Mouse (Mus musculus) gastrocnemius, postnatal 36 days (tissue): Measurements from ENCODE around the gene Lrriq4. TPM values are rescaled to one million over a fixed set of nuclear protein-coding genes. Genes with fewer than 3 reads are reported as not detected.
A peak's percentile ranks its signal among the peaks of the same experiment; 100 is the strongest.
"Not testable (repeated sequence)": the region's sequence is repeated elsewhere in the genome, so short reads cannot be mapped to it uniquely, and the experiment has no call there.

Experiments
- DNase-seq, 2 experiments: peaks; one replicate each; pipeline ENCODE4 v3.0.0; 2022
- intact Hi-C: fragments of 180-260 bp; cut with DNase I; formaldehyde crosslinking; loops from one replicate; pipeline ENCODE4 v1.15.1; 2025
- total RNA-seq, 2 experiments: library from RNA; stranded (reverse); gene quantifications; 2 replicates each; pipeline ENCODE4 v1.2.3; 2021

Lrriq4 gene
- total RNA-seq, 2 experiments from 2014 or later, result not detected

DNA sequence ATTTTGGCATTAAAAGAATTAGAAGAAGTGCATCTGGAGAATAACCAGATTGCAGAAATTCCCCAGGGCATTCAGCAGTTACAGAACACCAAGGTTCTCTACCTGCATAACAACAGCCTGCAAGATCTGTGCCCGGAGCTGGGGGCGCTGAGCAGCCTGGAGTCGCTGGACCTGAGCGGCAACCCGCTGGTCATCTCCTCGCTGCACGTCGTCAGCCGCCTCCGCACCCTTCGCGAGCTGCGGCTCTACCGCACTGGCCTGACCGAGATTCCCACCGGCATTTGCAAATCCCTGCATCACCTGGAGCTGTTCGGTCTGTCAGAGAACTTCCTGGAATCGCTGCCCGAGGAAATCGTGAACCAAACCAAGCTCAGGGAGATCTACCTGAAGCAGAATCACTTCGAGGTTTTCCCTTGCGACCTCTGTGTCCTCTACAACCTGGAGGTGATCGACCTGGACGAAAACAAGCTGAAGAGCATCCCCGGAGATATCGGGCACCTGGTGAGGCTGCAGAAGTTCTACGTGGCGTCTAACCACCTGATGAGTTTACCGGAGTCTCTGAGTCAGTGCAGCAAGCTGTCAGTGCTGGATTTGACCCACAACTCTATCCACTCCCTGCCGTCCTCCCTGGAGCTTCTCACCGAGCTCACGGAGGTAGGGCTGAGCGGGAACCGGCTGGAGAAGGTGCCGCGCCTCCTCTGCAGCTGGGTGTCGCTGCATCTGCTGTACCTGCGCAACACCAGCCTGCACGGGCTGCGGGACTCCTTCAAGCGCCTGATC, 5.9 kb downstream of the Lrriq4 start:
- no peak for DNase-seq
- intact Hi-C loops, result no loop called here

DNA sequence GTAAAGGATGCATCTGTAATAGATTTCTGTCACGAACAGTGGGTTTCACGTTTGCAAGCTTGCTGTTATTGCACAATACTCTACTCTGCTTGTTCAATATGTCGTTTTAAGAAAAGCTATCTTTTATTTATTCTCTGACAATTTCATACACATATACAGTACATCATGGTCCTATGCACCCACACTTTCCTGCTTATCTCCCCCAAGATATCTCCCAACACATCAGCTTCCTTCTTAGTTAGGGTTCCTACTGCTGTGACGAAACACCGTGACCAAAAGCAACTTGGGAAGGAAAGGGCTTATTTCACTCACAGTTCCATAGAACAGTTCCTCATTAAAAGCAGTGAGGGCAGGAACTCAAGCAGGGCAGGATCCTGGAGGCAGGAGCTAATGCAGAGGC, 11.6 kb downstream of the Lrriq4 start:
- intact Hi-C loops, result no loop called here
- no peak for DNase-seq

DNA sequence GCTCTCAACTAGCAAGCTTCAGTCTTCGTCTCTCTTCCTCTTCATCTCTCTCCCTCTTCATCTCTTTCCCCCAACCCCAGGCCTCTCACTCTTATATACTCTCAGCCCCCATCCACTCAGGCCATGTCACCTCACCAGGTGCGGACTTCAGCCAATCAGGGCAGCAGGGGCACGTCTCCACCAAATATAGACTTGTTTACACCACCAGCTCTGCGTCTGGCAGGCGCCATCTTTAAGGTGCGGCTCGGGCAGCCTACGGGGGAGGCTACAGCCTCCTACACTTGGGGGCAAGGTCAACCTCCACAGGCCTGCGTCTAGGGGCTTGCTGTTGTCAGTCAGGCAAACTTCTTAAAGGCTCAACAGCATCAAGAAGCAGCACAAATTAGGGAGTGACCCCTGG, 14.2 kb downstream of the Lrriq4 start:
- no peak for DNase-seq
- intact Hi-C loops, result no loop called here

GRCm38 (mm10) chr3:30683190-30683589, 38.9 kb downstream of the Lrriq4 start:
- intact Hi-C loops, result no loop called here
- DNase-seq, result no peak

GRCm38 (mm10) chr3:30687216-30687615, 42.9 kb downstream of the Lrriq4 start:
- intact Hi-C loops, result no loop called here
- DNase-seq, result no peak

DNA sequence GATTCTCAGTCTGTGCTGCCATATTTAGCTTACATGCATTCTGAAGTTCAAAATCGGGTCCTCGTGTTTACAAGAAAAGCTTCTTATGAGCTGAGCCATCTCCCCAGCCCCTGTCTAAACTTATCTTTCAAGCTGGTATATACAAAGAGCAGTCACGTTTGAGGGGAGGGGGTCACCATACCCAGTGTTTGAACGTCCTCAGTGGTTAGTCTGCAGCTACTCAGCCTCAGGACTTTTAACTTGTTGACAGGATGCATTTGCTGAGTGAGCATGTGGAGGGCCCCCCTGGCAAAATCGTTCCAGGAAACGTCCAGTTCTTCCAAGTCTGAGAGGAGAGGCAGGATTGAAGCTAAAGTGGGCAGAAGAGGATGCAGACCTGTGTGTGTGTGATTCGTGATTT, 46.7 kb downstream of the Lrriq4 start:
- no peak for DNase-seq
- intact Hi-C loops, result no loop called here

- DNase-seq, result no peak
These were observed 51.4 kb downstream of the Lrriq4 start for GRCm38 (mm10) chr3:30695661-30696060.

DNA sequence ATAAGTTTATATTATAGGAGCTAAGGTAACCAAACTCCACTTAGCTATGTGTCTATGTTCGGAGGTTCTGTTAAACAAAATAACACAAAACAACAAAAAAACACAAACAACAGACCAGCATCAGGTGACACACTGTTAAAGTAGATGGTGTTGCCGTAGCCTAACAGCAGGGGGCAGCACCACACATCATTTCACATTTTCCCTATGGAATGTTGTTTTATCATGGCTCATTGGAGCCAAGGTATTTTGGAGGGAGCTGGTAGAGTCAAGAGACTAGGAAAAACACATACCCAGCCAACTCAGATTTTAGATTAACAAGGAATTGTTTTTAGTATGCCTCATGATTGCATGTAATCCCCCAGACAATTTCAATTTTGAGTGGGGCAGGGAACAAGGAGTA, 52.0 kb downstream of the Lrriq4 start:
- peak in 1 of 2 experiments; percentile 35 for DNase-seq

More at GRCm38 (mm10) chr3:30695661-30696060, 51.4 kb downstream of the Lrriq4 start:
- intact Hi-C loops, result loop anchor here (2.0 to 5.0 kb wide), 3 partner anchors 101 to 442 kb away; no protein-coding TSS in a partner anchor

GRCm38 (mm10) chr3:30697891-30698290, 53.6 kb downstream of the Lrriq4 start:
- intact Hi-C loops, result loop anchor here (2.0 to 5.0 kb wide), 3 partner anchors 99 to 439 kb away; no protein-coding TSS in a partner anchor
- DNase-seq, result no peak

More for the DNA sequence above, 52.0 kb downstream of the Lrriq4 start:
- intact Hi-C loops, result loop anchor here (2.0 to 5.0 kb wide), 3 partner anchors 100 to 441 kb away; no protein-coding TSS in a partner anchor

DNA sequence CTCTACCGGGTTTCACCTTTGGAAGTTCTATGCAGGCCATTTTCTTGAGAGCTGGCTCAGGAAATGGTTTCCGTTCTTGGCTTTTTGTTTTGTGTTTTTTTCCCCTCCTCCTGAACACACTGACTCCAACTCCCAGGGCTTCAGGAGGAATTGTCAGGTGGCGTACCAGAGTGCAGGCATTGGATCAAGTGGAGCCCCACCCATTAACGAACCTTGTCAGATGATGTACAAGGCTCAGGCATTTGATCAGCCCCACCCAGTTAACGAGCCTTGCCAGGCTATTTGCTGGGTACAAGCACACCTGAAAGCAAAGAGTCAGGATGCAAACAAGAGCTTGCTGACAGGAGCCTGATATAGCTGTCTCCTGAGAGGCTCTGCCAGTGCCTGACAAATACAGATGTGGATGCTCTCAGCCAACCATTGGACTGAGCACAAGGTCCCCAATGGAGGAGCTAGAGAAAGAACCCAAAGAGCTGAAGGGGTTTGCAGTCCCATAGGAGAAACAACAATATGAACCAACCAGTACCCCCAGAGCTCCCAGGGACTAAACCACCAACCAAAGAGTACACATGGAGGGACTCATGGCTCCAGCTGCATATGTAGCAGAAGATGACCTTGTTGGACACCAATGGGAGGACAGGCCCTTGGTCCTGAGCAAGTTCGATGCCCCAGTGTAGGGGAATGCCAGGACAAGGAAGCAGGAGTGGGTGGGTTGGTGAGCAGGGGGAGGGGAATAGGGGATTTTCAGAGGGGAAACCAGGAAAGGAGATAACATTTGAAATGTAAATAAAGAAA, 55.6 kb downstream of the Lrriq4 start, which contains the start of gene Lrrc31:
TSS of gene Lrrc31 (minus strand) at position 133 of the 795 bp plus-strand sequence.
- DNase-seq, result not testable (repeated sequence)
- intact Hi-C loops, result loop anchor here (5.0 kb wide), 1 partner anchor 437 kb away; no protein-coding TSS in a partner anchor

GRCm38 (mm10) chr3:30705977-30706376, 61.7 kb downstream of the Lrriq4 start:
- intact Hi-C loops, result no loop called here
- no peak for DNase-seq

DNA sequence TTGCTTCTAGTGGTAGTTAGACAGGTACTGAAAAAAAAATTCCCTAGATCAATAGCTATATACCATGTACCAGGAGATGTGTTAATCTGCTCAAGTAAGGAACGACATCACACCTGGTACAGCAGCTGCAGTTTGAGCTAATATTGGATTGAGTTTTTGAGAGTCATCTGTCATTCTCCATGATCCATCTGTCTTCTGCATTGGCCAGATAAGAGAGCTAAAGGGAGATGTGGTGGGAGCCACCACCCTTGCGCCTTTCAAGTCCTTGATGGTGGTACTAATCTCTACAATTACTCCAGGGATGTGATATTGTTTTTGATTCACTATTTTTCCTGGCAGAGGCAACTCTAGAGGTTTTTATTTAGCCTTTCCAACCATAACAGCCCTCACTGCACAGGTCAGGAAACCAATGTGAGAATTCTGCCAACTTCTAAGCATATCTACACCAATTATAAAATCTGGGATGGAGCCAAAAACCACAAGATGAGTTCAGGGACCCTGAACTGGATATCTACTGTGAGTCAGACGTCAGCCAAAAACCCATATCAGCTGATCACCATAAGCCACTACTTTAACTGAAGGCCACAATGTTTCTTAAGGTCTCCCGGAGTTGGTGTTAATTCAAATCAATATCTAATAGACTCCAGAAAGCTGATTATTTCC, 62.4 kb downstream of the Lrriq4 start:
- intact Hi-C loops, result no loop called here
- DNase-seq, result no peak

DNA sequence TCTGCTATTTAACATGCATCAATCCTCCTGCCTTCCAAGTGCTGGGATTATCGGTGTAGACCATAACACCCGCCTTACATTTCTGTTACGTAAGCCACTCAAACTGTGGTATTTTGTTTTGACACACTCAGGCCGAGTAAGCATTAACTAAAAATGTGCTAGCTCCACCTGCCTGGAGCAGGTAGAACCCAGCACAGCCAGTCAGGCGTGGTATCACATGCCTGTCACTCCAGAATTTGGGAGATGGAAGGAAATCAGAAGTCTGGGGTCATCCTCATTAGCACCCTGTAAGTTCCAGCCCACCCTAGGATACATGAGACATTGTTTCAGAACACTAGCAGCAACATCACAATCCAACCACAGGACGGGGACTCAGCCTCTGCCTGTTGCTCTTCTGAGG, 65.9 kb downstream of the Lrriq4 start:
- intact Hi-C loops, result no loop called here
- DNase-seq, result no peak

DNA sequence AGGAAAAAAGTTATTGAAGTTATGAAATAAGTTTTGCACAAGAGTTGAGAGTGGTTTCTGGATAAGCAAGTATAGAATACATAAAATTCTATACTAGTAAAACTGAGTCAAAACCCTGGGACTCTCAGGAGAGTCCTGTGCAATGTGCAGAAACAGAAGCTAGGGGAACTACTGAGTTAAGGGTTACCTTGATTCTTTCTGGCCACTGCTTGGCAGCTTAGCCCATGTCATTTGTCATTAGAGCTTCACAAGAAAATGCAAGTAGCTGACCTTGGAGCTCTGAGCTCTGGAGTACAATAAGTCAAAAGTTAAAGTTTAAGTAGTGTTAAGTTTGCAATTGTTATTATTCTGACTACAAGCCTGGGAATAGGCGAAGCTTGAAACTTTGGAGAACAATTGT, 69.0 kb downstream of the Lrriq4 start:
- intact Hi-C loops, result no loop called here
- no peak for DNase-seq

DNA sequence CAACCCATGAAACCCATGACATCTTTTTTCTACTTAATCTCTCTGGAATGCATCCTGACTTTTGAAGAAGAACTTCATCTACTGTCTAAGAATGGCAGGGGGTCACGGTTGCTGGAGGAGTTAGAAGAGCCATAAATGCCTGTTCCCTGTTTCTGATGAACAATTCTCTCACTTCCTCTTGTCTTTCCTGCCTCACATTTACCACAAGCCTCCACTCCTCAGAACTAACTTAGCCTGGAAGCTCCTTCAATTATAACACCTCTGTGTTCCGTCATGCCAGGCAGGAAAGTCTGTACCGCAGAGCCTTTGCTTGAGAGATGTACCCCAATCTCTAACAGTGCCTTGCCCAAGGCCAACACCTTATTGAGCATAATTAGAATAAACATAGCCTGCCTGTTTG, 74.3 kb downstream of the Lrriq4 start:
- no peak for DNase-seq
- intact Hi-C loops, result no loop called here

Other genes with a start within 250 kb of the Lrriq4 start
- gene Mecom, start 96.5 kb upstream of the Lrriq4 start, total RNA-seq, result 1 to 10 TPM; 4.9 to 7.0 TPM
- gene Actrt3, start 44.6 kb upstream of the Lrriq4 start, total RNA-seq, result not detected
- gene Mynn, start 42.4 kb upstream of the Lrriq4 start, total RNA-seq, result 1 to 10 TPM; 7.0 to 8.3 TPM
- not detected for gene Lrrc34, start 3.4 kb downstream of the Lrriq4 start, total RNA-seq
- not detected for gene Lrrc31, start 55.3 kb downstream of the Lrriq4 start, total RNA-seq
- not detected for gene Samd7, start 101.8 kb downstream of the Lrriq4 start, total RNA-seq
- gene Sec62, start 148.4 kb downstream of the Lrriq4 start, total RNA-seq, result 10 to 100 TPM; 24.9 to 35.3 TPM
- under 1 TPM; 0.33 to 0.84 TPM for gene Gpr160, start 211.4 kb downstream of the Lrriq4 start, total RNA-seq